Mouse (Mus musculus) gastrocnemius, adult 8-10 months (tissue): ENCODE data around the gene Dnajb3. TPM values are rescaled to one million over a fixed set of nuclear protein-coding genes. Genes with fewer than 3 reads are reported as not detected.
"Not testable (repeated sequence)": the region's sequence is repeated elsewhere in the genome, so short reads cannot be mapped to it uniquely, and the experiment has no call there.

Experiments
- DNase-seq, 2 experiments: peaks; one replicate each; pipeline ENCODE4 v3.0.0; 2022; ENCODE audit warnings: low spot score in 2 of 2
- total RNA-seq, 4 experiments: library from RNA; stranded (reverse); gene quantifications; 2 replicates each; pipeline ENCODE4 v1.2.4; 2022

Gene Dnajb3
- total RNA-seq, 4 experiments from 2014 or later, result not detected

- DNase-seq, result no peak
Observed at GRCm38 (mm10) chr1:88215466-88216380, 10.1 kb upstream of the Dnajb3 start.

- no peak for DNase-seq
Observed at GRCm38 (mm10) chr1:88214462-88214952, 8.9 kb upstream of the Dnajb3 start.

DNA sequence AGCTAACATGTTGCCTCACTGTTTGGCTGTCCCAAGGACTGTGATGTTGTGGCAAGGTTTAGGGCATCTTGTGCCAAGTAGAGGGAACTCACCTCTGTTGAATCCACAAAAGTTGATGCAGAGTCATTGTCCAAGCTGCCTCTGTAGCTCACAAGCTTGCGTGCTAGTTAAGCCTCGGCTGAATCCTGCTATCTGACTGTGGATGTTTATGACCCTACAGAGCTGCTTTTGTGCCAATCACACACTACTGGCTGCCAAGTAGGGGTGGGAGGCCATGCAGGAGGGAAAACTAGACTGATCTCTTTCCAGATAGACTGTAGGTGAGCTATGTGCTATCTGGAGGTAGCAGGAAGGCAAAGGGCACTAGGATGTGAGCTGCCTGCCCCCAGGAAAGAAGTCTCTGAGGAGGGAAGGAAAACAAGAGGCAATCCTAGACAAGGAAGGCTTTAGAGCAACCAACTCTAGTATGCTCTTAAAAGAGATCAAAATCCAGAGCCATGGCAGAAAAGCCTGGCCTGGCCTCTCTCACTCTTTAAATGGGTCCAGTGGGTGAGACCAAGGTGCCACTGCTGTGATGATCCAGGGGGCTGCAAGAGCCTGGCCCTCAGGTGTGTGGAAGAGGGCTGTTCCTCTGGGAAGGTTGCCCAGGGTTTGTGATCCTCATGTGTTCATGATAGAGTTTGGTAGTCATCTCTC lies 8.3 kb upstream of the Dnajb3 start:
- peak in 1 of 2 experiments; percentile 7 for DNase-seq

GRCm38 (mm10) chr1:88213061-88213460 lies 7.5 kb upstream of the Dnajb3 start:
- no peak for DNase-seq

DNA sequence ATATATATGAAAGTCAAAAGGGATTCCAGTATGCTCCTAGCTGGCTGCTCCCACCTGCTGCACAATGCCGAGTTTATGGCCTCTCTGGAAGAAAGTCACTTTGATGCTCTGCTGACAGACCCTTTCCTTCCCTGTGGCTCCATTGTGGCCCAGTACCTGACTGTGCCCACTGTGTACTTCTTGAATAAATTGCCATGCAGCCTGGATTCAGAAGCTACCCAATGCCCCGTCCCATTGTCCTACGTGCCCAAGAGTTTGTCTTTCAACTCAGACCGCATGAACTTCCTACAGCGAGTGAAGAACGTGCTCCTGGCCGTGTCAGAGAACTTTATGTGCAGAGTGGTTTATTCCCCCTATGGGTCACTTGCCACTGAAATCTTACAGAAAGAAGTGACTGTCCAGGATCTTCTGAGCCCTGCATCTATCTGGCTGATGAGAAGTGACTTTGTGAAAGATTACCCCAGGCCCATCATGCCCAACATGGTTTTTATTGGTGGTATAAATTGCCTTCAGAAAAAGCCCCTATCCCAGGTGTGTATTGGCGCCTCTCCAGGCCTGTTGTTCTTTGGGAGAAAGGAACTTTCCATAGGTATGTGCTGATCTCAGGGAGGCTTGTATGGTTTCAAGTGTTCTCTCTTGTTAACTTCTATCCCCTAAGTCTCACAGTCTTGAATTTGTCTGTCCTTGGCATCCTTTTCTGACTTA lies 6.9 kb upstream of the Dnajb3 start:
- peak in 1 of 2 experiments; percentile 11 for DNase-seq

DNA sequence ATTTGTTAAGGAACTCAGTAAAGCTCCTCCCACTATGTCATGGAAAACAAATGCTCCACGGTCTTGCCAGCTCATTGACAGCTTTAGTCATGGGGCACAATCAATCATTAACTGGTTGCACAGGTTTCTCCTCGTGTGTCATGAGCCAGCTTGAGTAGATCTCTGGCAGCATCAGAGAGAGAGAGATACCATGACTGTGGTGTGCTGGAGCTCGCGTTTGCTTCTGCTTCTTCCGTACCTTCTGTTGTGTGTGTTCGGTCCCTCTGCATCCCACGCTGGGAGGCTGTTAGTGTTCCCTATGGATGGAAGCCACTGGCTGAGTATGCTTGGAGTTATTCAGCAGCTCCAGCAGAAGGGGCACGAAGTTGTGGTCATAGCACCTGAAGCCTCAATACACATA lies 6.2 kb upstream of the Dnajb3 start, which contains the start of gene Ugt1a1:
Gene Ugt1a1, plus strand, starts transcription at position 148 of the 400 bp plus-strand sequence.
- DNase-seq, result no peak

DNA sequence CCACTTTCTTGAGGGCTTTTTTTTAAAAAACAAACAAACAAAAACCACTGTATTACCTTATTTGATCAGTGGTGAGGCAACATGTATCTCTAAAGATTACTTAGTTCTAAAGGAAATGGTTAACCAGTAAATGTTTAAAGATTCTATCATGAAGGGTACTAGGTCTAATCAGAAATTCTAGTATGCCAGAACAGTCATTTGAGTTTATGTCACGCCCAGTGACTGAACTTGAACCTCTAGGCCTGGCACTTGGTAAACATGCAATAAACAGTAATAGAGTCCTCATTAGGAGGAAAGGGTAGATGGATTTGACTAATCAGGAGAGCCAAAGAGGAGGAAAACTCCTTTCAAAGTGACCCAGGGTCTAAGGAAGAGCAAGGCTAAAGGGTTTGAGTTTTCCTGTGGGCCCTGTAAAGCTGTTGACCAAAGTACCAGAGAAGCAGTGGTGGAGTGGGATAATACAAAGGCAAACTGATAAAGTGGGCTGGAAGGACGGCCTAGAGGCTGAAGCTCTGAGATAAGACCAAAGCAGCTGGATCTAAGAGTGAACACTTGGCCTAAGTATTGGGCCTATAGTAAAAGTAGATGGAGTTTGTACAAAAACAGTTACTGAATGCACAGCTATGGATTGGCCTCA lies 1.4 kb upstream of the Dnajb3 start:
- no peak for DNase-seq

DNA sequence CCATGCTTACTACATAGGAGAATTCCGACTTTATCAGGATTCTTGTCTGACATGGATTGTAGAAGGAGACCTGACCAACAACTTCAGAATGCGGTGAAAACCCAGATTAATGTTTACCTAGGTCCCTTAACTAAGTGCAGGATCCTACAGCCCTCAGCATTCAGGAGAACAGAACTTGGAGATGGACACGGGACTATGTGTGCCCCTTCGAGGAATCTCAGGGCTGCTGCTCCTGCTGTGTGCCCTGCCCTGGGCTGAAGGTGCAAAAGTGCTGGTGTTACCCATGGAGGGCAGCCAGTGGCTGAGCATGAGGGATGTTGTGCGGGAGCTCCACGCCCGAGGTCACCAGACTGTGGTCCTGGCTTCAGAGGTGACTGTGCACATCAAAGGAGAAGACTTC lies 5.1 kb downstream of the Dnajb3 start, which contains the start of gene Ugt1a2:
Gene Ugt1a2, plus strand, starts transcription at position 146 of the 400 bp plus-strand sequence.
- DNase-seq, result no peak

- DNase-seq, result no peak
Observed at GRCm38 (mm10) chr1:88199996-88200395, 5.6 kb downstream of the Dnajb3 start.

DNA sequence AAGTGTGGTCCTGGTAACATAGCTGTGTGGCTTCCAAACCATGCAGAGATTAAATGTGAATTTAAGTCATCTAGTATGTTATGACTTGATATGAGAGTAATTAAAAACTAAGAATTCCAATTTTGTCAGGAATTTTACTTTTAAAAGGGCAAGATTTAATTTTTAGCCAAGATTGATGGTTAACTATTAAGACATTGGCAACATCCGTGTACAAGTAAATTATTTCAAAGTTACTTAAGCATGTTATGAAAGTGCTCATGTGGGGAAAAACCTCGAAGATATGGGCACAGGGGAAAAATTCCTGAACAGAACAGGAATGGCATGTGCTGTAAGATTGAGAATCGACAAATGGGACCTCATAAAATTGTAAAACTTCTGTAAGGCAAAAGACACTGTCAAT lies 8.1 kb downstream of the Dnajb3 start:
- DNase-seq, result no peak

DNA sequence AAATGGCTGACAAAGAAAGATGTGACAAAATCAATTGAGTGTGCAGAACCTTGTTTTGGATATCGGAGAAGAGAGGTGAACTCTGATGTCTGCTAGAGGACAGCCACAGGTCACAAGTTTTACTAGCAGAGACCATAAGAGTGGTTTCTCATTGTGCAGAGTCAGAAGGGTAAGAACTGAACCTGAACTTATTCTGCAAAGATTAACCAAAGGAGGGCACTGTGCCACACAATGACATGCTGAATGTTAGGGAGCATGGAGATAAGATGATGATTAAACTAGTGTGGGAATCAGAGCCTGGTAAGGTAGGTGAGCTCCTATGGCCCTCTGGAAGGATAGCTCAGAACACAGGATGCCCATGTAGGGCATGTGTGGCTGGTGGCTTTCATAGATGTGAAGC lies 9.9 kb downstream of the Dnajb3 start:
- DNase-seq, result no peak

DNA sequence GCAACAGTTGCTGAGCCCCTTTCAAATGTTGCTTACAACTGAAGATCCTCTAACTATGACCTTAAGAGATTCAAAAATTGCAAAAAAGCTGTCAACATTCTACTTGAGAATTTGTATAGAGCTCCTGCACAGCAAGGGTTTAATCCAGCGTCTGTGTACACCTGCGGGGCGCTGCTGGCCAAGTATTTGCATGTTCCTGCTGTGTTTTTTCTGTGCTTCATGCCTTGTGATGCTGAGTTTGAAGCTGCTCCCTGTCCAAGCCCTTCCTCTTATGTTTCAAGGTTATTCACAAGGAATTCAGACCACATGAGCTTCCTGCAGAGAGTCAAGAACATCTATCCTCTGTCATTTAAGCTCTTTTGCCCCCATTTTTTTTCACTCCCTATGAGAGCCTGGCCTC lies 13.4 kb downstream of the Dnajb3 start:
- no peak for DNase-seq

GRCm38 (mm10) chr1:88186325-88186935 lies 19.2 kb downstream of the Dnajb3 start:
- DNase-seq, result no peak

DNA sequence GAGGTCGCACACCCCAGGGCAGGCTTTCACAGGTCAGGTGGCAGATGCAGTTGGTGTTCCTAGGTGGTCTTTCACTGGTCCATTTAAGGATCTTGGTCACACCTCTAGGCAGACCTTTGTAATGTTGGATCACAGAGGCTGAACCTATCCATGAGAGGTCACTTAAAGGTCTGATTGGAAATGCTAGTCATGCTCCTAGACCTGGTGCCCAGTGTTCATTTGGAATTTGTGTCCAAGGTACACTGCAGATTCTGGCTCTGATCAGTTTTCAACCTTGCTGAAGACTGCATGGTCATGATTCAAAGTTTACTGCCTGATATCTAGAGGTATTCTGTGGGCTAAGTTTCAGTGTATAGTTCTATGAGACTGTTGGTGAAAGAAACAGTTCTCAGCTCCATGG lies 25.9 kb downstream of the Dnajb3 start:
- no peak for DNase-seq

DNA sequence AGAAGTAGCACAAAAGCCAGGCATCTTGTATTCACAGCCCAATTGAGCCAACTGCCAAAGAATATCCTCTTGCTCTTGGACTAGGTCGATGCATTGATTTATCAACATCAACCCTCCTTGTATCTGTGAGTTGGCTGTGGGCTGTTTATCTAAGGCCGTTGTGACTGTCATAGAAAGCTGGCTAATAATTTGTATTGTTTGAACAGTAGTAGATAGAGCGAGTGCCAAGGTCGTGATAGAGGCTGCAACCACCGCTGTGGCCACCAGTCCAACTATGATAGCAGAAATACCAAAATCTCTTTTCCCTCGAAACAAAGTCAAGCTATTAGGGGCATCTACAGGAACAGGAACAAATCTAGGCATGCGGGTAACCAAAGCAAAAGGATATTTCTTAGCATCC lies 33.4 kb downstream of the Dnajb3 start:
- DNase-seq, result not testable (repeated sequence)

- DNase-seq, result no peak
Observed at GRCm38 (mm10) chr1:88165711-88166110, 39.9 kb downstream of the Dnajb3 start, which contains the start of gene Ugt1a5. Gene Ugt1a5, plus strand, starts transcription at chr1:88166012.

DNA sequence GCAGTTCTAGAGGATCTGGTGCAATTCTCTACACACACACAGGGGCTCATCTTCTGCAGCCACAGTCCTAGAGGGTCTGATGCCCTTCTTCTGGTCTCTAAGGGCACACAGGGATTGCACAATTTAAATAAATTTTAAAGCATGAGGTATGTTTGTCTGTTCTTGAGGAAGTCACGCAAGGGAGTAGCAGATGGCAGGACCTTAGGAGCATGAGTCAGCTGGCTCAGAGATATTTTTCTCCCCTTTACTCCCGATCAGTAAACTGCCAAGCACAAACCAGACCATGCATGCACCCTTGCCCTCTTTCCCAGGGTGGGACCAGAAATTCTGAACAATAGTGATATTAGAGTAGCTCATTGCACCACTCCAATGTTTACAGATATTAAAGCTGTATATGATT lies 47.2 kb downstream of the Dnajb3 start:
- DNase-seq, result no peak
